Mouse (Mus musculus) midbrain, embryonic 16.5 days (tissue): ENCODE data around the gene 2810459M11Rik. TPM values are rescaled to one million over a fixed set of nuclear protein-coding genes. Genes with fewer than 3 reads are reported as not detected.

ENCODE experiments used
- ATAC-seq: fragments of 200-750 bp; cut with Nextera tagmentation; 2 replicates; pipeline ENCODE4 v1.8.0; 2017; ENCODE audit warnings: moderate TSS enrichment
- H3K27ac ChIP-seq: fragments of 300-500 bp; sonication (generic); 2 replicates; pipeline ENCODE4 v1.5.1; 2014; ENCODE audit warnings: mild to moderate bottlenecking, low read length, mixed read lengths
- H3K27me3 ChIP-seq: fragments of 300-500 bp; sonication (generic); 2 replicates; pipeline ENCODE4 v1.6.1; 2014; ENCODE audit warnings: low read depth, low read length, mixed read lengths; ENCODE audit not compliant: control insufficient read depth, insufficient read depth
- H3K36me3 ChIP-seq: fragments of 300-500 bp; sonication (generic); 2 replicates; pipeline ENCODE4 v1.6.1; 2014; ENCODE audit warnings: mild to moderate bottlenecking, low read length, moderate library complexity, mixed read lengths; ENCODE audit not compliant: control insufficient read depth, insufficient read depth
- H3K4me1 ChIP-seq: fragments of 300-500 bp; sonication (generic); 2 replicates; pipeline ENCODE4 v1.6.1; 2014; ENCODE audit warnings: mild to moderate bottlenecking, low read length, mixed read lengths; ENCODE audit not compliant: control insufficient read depth, insufficient read depth
- H3K4me2 ChIP-seq: fragments of 300-500 bp; sonication (generic); 2 replicates; pipeline ENCODE4 v1.6.1; 2014; ENCODE audit warnings: mild to moderate bottlenecking, low read length, mixed read lengths
- H3K4me3 ChIP-seq: fragments of 300-500 bp; sonication (generic); 2 replicates; pipeline ENCODE4 v1.5.1; 2014; ENCODE audit warnings: low read depth, mild to moderate bottlenecking, low read length, moderate library complexity, mixed read lengths
- H3K9ac ChIP-seq: fragments of 300-500 bp; sonication (generic); 2 replicates; pipeline ENCODE4 v1.6.1; 2014; ENCODE audit warnings: low read depth, low read length, mixed read lengths
- H3K9me3 ChIP-seq: fragments of 300-500 bp; sonication (generic); replicated peaks from 2 replicates; pipeline ENCODE4 v1.6.1; 2014; ENCODE audit warnings: mild to moderate bottlenecking, low read length, mixed read lengths; ENCODE audit not compliant: control insufficient read depth, poor library complexity, severe bottlenecking
- WGBS: fragments of 180-500 bp; shearing (Covaris S2); extraction: QIAGEN DNeasy Blood & Tissue Kit; methylation state at CpG from one replicate; pipeline ENCODE4 v1.1.7; 2014; 5-methylcytosine and 5-hydroxymethylcytosine counted together
- polyA plus RNA-seq: library from polyadenylated mRNA; unstranded; fragments of >200 nt; fragmentation: Nextera tagmentation; extraction: Ambion mirVana; gene quantifications from 2 replicates; pipeline ENCODE4 v1.2.1, GENCODE M21; 2015

2810459M11Rik gene
- polyA plus RNA-seq, 1 experiment from 2014 or later: 10.1 TPM

DNA sequence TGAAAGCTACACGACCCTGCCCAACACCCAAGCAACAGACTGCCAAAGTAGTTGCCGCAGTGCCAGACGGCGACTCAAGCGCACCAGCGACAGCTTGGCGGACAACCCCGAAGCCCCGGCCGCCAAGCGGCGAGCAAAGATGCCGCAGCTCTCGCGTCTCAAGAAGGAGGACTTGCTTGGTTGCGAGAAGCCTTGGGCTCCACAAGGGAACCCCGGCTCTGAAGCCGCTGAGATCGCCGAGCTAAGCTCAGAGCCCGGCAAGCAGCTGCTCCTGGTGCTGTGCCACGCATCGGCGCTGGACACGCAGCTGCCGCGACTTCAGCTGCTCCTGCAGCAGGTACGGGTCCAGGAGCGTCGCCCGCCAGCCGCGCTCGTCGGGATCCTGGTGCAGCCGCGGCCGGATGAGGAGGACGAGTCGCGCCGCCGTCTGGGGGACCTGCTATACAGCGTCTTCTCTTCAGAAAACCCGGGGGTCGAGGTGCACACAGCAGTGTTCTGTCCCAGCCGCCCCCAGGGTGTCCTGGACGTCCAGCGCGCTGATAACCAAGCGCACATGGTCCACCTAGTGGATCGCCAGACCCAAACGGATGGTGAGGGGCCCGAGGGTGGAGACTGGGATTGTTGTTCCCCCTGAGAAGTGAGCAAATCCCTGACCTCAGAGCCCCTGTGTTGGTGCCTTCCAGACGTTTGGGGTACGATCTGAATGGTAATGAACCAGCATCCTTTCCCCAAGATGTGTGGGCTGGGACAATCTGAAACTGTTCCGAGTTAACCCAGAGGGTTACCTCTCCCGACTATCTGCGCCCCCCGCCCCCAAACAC lies 27.2 kb upstream of the 2810459M11Rik start:
- Histone ChIP-seq H3K4me1 (peaks cover 3% of the 10 kb centered on the region; the same call in 1 of the 2 replicates), H3K36me3 (no peaks in the 10 kb centered on the region), H3K27ac (0 out of 2 replicates have a peak overlapping the region, but pooled peaks have one; percentile 47), H3K9me3 (no peaks in the 10 kb centered on the region), H3K4me3 (peak overlapping the region; percentile 61), H3K4me2 (peak overlapping the region; percentile 96), H3K9ac (peak overlapping the region; percentile 77), H3K27me3 (no peaks in the 10 kb centered on the region; the same call in 1 of the 2 replicates)
- 3% methylated on average over 59 of the region's 60 CpGs for WGBS
- ATAC-seq: peak; percentile 90

DNA sequence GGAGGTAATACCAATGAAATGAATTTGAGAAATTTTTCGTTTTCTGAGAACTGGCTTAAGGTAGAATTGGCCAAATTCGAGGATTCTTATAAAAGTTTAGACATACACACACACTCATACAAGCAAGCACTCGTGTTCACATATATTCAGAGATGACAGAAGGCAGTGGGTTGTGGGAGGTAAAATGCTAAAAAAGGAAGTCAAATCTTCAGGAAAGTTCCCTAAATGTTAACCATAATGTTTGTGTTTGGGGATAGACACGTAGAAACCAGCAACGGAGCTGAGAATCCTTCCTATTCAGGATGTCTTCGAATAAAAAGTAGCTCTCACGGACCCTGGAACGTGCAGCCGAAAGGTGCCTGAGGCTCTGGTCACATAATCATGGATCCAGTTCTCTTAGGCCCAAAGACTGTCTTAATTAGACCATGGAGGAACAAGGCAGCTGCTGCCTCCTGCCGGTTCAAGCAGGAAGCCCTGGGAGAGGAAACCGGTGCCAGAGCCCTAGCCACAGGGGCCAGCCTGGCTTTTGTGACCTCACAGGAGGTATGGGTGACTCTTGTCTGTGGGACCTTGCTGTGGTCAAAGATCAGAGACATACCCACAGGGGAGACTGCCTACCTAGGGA lies 24.2 kb upstream of the 2810459M11Rik start:
- Histone ChIP-seq H3K4me2 (no peak overlapping the region), H3K4me1 (peaks cover 3% of the 10 kb centered on the region; the same call in 1 of the 2 replicates), H3K9ac (no peak overlapping the region), H3K27me3 (no peaks in the 10 kb centered on the region; the same call in 1 of the 2 replicates), H3K9me3 (no peaks in the 10 kb centered on the region), H3K27ac (no peak overlapping the region), H3K4me3 (no peak overlapping the region), H3K36me3 (no peaks in the 10 kb centered on the region)
- no peak for ATAC-seq
- WGBS: 71% methylated on average over 11 of the region's 11 CpGs

DNA sequence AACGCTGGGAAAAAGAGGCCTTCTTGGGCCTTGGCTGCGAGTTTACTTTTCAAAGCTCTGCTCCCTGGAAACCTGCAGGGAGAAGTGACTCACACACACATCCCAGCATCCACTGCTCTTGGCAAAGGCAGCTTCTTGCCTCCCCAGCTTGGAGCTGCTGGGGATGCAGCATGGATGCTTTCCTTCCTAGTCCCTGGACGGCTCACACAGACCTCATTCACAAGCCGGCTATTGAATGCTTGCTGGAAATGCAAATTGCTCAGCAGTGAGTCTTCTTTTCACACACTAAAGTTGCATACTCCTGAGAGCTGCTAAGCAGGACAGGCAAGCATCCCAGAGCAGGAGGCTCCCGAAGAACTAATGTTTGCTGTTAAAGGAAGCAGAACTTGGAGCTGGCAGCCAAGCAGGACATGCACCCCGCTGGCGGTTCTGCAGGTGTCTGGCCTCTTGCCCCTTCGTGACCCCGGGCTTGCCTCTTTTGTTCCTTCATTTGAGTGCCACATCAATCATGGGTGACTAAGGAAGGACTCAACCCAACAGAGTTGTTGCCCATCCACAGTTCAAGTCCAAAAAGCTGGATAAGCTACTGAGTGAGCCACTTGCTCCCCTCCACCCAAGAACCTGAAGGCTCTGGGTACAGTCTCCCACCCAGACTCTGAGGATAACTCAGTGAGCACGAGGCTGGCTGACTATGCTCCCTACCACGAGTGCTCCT lies 13.2 kb upstream of the 2810459M11Rik start:
- no peak overlapping the region for H3K4me2 ChIP-seq
- 12% methylated on average over 11 of the region's 11 CpGs for WGBS
- no peaks in the 10 kb centered on the region for H3K4me1 ChIP-seq

DNA sequence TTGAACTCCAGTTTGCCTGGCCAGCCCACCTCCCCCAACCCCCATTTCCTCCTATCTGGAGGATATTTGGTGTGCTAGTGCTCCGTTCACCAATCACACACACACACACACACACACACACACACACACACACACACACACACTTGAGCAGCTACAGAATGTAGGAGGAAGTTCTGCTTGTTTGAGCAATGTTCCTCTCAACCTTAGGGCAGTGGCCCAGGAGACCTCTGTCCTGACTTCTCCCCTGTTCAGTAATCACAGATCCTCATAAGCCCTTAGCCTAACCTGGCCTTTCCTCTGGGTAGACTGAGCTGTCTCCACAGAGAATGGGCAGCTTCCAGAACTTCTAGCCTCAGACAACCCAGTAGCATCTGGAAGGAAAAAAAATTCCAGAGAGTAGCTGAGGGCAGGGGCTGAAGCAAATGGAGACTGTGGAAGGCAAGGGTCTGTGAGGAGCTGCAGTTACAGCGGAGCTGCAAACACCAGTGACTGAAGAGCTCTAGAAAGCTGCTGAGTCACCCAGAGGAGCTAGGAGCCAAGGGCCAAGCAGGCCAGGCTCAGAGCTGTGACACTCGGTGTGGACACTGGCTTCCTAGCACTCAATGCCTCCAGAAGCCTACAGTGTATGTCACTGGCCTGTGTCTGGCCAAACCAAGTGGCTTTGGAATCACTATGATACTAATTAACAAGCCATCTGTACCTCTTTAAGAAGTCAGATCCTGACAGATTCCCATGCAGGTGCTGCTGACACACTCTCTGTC lies 7.3 kb upstream of the 2810459M11Rik start:
- Histone ChIP-seq H3K4me1 (no peaks in the 10 kb centered on the region), H3K4me3 (no peak overlapping the region), H3K36me3 (no peaks in the 10 kb centered on the region), H3K27me3 (no peaks in the 10 kb centered on the region), H3K9ac (no peak overlapping the region), H3K9me3 (peaks cover 8% of the 10 kb centered on the region; the same call in 1 of the 2 replicates), H3K27ac (no peak overlapping the region), H3K4me2 (no peak overlapping the region)
- no peak for ATAC-seq
- 74% methylated on average over 2 of the region's 3 CpGs for WGBS

More for the DNA sequence above, 13.2 kb upstream of the 2810459M11Rik start:
- no peaks in the 10 kb centered on the region for H3K36me3 ChIP-seq
- H3K9me3 ChIP-seq: no peaks in the 10 kb centered on the region
- H3K27me3 ChIP-seq: no peaks in the 10 kb centered on the region
- H3K9ac ChIP-seq: no peak overlapping the region
- peak overlapping the region; percentile 75 for H3K27ac ChIP-seq
- ATAC-seq: peak; percentile 92
- H3K4me3 ChIP-seq: no peak overlapping the region

DNA sequence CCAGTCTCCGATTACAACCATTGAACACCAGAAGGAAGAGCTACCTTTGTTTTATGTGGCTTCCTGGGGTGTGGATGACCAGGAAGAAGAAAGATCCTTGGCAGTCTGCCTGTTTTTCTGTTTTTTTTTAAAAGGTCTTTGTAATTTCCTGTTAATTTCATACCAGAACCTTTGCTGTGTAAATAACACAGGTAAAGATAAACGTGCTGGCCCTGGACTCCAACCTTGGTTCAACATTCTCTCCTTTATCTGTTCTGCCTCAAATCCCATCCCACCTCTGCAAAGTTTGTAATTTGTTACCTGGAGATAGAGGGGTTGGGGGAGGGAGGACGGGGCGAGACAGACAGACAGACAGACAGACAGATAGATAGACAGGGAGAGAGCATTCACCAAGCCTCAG lies 5.5 kb upstream of the 2810459M11Rik start:
- Histone ChIP-seq H3K27me3 (peaks cover 8% of the 10 kb centered on the region), H3K9ac (no peak overlapping the region), H3K36me3 (no peaks in the 10 kb centered on the region), H3K4me2 (no peak overlapping the region), H3K27ac (no peak overlapping the region), H3K4me1 (no peaks in the 10 kb centered on the region), H3K4me3 (no peak overlapping the region), H3K9me3 (peaks cover 8% of the 10 kb centered on the region; the same call in 1 of the 2 replicates)
- no peak for ATAC-seq
- WGBS: 60% methylated on average over 4 of the region's 4 CpGs

DNA sequence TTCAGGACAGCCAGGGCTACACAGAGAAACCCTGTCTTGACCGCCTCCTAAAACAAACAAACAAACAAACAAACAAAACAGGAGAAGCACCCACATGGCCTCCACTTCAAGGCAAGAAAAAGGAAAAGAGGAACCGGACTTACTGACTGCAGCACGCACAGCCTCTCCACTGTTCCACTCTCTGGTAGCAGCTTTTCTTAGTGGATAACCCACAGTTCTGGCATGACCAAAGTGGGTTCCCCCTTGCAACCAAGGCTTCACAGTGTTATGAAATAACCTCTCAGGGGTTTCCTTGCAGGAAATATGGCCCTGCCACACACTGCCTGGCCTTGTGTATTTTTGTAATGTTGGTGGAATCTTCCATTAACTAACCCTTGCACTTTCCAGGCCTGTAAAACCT lies 4.8 kb upstream of the 2810459M11Rik start:
- no peaks in the 10 kb centered on the region for H3K36me3 ChIP-seq
- no peak overlapping the region for H3K4me3 ChIP-seq
- H3K9me3 ChIP-seq: peaks cover 8% of the 10 kb centered on the region; the same call in 1 of the 2 replicates
- H3K27ac ChIP-seq: no peak overlapping the region
- ATAC-seq: no peak
- no peaks in the 10 kb centered on the region for H3K4me1 ChIP-seq
- H3K27me3 ChIP-seq: peaks cover 8% of the 10 kb centered on the region
- WGBS: 96% methylated on average over 3 of the region's 3 CpGs
- no peak overlapping the region for H3K9ac ChIP-seq
- H3K4me2 ChIP-seq: no peak overlapping the region

DNA sequence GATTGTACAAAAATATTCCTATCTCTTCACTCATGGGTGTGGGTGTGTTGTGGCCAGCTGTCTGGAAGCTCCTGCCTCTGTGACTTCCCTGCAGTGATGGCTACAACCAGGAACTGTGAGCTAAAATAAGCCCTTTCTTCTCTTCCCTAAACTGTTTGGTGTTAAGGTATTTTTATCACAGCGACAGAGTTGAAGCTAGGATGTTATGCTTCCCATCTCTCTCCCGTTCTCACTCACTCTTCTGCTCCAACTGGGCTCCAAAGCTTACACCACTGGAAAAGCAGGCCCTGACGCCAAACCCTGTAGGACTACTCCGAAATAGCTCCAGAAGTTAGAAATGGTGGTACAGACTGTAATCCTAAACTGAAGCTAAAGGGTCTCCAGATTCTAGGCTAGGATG lies 607 bp upstream of the 2810459M11Rik start:
- Histone ChIP-seq H3K27me3 (peaks cover 23% of the 10 kb centered on the region), H3K27ac (no peak overlapping the region), H3K9me3 (peaks cover 8% of the 10 kb centered on the region; the same call in 1 of the 2 replicates), H3K4me1 (peaks cover 12% of the 10 kb centered on the region), H3K4me2 (peak overlapping the region; percentile 91; the same call in 1 of the 2 replicates), H3K36me3 (no peaks in the 10 kb centered on the region), H3K4me3 (no peak overlapping the region), H3K9ac (no peak overlapping the region)
- WGBS: 61% methylated on average over 4 of the region's 4 CpGs
- ATAC-seq: no peak

DNA sequence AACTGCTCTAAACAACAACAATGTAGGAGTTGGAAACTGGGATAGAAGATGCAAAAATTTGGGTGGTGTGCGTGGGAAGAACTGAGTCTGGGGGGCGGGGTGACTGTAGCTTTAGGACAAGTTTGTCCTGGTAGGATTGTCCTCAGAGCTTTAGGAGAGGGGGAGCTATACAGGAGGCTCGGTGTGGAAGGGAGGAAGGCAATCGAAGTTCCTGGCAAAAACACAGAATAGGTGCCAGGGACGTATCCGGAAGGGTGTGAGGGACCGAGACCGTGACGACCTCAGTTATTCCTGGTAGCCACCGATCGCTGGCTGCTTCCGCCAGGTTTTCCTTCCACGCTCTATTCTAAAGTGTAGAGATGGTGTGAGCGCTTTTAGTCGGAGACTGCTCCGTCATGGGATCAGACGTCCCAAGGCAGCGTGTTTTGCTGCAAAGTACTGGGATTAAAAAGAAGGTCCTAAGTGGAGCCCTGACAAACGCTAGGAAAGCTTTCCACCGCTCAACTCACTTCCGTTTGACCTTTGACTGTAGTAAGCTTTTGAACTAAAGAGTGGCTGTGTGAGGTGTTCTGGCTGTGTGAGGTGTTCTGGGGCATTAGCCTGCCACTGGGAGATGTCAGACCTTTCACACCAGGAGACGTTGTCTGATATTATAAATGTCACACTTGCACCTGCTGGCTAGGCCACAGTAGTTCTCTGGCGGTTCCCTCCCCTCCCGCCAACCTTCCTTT lies 1.3 kb downstream of the 2810459M11Rik start:
- Histone ChIP-seq H3K4me2 (peak overlapping the region; percentile 91), H3K9me3 (0 out of 2 replicates have a peak, but pooled peaks cover 2% of the 10 kb centered on the region), H3K4me1 (peaks cover 12% of the 10 kb centered on the region), H3K9ac (peak overlapping the region; percentile 79; the same call in 1 of the 2 replicates), H3K27me3 (peaks cover 23% of the 10 kb centered on the region), H3K36me3 (no peaks in the 10 kb centered on the region), H3K27ac (no peak overlapping the region), H3K4me3 (peak overlapping the region; percentile 69)
- ATAC-seq: peak; percentile 12; the same call in 1 of the 2 replicates
- 5% methylated on average over 24 of the region's 24 CpGs for WGBS
